Mouse (Mus musculus): ENCODE results near the gene Mpp1. TPM values are rescaled to one million over a fixed set of nuclear protein-coding genes. Genes with fewer than 3 reads are reported as not detected.

The Mpp1 gene
- polyA plus RNA-seq (2012; rRNA removed; ENCODE audit: low replicate concordance): 228 and 254 TPM in 2 replicates

GRCm38 (mm10) chrX:75130467-75131160 lies at the start of gene Mpp1:
Gene Mpp1, minus strand, starts transcription at chrX:75131016.

GRCm38 (mm10) chrX:75163670-75164069 lies 32.9 kb upstream of the Mpp1 start, which contains the start of gene Smim9:
Gene Smim9, minus strand, starts transcription at chrX:75163770.

GRCm38 (mm10) chrX:75095369-75096162 lies 35.2 kb downstream of the Mpp1 start, which contains the start of gene Dkc1:
Gene Dkc1, plus strand, starts transcription at chrX:75095854.

GRCm38 (mm10) chrX:75084774-75085508 lies 45.9 kb downstream of the Mpp1 start, which contains the start of gene Gab3:
Gene Gab3, minus strand, starts transcription at chrX:75085458.

Other genes with a start within 250 kb of the Mpp1 start
- gene Gab3, start 45.6 kb downstream of the Mpp1 start, polyA plus RNA-seq (2012; rRNA removed; ENCODE audit: low replicate concordance): 0.22 TPM in 1 of 2 replicates, not detected in the other
- 0.84 and 2.7 TPM in 2 replicates for gene Dkc1, start 35.2 kb downstream of the Mpp1 start, polyA plus RNA-seq (2012; rRNA removed; ENCODE audit: low replicate concordance)
- gene Smim9, start 32.8 kb upstream of the Mpp1 start, polyA plus RNA-seq (2012; rRNA removed; ENCODE audit: low replicate concordance): not detected in 2 replicates

All from duodenum, adult 2 months (tissue).